Mouse (Mus musculus) heart, postnatal 14 days (tissue): ENCODE results near the gene Gm49405. TPM values are rescaled to one million over a fixed set of nuclear protein-coding genes. Genes with fewer than 3 reads are reported as not detected.
A peak's percentile ranks its signal among the peaks of the same experiment; 100 is the strongest.
"Not testable (repeated sequence)": the region's sequence is repeated elsewhere in the genome, so short reads cannot be mapped to it uniquely, and the experiment has no call there.

Experiments
- DNase-seq, 2 experiments: peaks; one replicate each; pipeline ENCODE4 v3.0.0; 2021 to 2022
- intact Hi-C: fragments of 180-260 bp; cut with DNase I; formaldehyde crosslinking; loops from one replicate; pipeline ENCODE4 v1.15.1; 2025
- total RNA-seq, 2 experiments: library from RNA; stranded (reverse); gene quantifications; 2 replicates each; pipeline ENCODE4 v1.2.3; 2021

Gene Gm49405
- total RNA-seq, 2 experiments from 2014 or later = 2.0 to 2.6 TPM

GRCm38 (mm10) chr19:4045966-4046865 is 45.8 kb downstream of the Gm49405 start, which contains the start of gene Gstp2:
Gstp2 (minus strand) TSS chr19:4046023.
- intact Hi-C loops = no loop called here
- peak; percentile 74 to 81 for DNase-seq

DNA sequence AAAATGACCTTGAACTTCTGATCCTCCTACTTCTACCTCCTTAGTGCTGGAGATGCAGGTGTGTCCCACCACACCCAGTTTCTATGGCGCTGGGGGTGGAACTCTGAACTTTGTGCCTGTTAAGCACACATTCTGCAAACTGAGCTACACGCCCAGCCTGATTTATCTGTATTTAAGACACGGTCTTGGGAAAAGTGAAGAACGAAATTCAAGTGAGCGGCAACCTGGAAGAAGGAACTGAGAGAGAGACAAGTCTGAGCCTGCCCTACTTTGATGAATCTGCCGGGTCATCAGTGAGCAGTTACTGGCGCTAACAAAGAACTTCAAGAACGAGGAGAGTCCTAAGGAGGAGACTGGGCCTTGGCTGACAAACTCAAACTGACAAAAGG is 46.4 kb downstream of the Gm49405 start:
- no peak for DNase-seq
- intact Hi-C loops = no loop called here

DNA sequence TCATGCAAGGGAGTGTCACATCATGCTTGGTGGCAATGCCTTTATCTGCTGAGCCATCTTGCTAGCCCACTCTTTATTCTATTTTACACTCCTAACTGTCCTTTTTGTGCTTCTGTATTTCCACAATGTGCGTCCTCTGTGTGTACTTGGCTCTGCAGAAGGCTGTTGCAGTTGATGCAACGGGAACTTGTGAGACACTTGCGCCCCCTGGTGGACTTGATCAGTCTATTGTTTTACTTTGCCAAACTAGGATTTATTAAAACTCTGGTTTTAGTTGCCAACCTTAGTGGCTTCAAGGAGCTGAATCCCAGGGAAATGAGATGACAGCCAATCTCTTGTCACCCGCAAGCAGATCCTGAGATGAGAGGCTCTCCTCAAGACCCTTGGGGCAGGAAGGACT is 47.4 kb downstream of the Gm49405 start:
- peak; percentile 81 to 90 for DNase-seq
- intact Hi-C loops = loop anchor here (1.0 kb wide), 1 partner anchor 29 kb away; no protein-coding TSS in a partner anchor

DNA sequence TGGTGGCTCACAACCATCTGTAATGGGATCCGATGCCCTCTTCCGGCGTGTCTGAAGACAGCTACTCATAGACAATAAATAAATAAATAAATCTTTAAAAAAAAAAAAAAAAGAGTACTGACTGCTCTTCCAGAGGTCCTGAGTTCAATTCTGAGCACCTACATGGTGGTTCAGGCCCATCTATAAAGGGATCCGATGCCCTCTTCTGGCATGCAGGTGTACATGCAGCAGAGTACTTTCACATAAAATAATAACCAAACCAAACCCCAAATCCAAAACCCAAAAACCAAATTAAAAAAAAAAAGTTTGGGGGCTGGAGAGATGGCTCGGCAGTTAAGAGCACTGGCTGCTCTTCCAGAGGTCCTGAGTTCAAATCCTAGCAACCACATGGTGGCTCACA is 48.6 kb downstream of the Gm49405 start:
- intact Hi-C loops, DNase-seq: not testable (repeated sequence)

GRCm38 (mm10) chr19:4051016-4051415 is 50.6 kb downstream of the Gm49405 start:
- intact Hi-C loops = loop anchor here (5.0 kb wide), 1 partner anchor 176 kb away; no protein-coding TSS in a partner anchor
- DNase-seq = no peak

DNA sequence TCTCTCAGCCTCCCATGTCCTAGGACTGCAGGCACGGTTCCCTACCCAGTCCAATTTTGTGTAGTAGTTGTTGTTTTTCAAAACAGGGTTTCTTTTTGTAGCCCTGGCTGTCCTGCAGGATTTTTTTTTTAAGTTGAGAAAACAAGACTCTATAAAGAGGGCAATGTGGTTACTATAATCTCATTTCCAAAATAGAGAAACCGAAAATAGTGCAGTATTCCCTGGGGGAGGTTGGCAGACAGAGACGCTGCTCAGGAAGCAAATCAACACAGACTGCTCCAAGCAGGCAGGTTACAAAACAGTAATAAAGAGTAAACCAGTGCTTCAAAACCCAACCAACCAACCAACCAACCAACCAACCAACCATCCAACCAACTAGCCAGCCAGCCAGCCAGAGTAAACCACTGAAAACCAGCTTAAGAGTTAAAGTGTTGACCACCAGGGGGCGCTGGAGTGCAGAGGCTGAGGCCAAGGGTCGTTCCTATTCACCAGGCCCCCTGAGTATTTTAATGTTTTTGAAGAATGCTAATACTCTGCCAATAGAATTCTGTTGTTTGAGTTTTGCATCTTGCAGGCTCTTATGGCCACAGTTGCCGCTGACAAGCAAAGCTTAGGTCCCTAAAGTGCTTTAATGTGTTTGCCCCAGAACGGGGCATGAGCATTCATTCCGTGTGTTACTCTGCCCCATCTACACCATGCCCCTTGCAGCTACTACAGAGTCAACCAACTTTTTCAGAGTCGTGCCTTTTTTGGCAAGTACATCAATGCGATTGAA is 51.5 kb downstream of the Gm49405 start:
- intact Hi-C loops = loop anchor here (2.0 to 5.0 kb wide), 2 partner anchors 29 to 175 kb away; partner anchors contain the start of gene Cabp2
- DNase-seq = peak; percentile 75 to 83

DNA sequence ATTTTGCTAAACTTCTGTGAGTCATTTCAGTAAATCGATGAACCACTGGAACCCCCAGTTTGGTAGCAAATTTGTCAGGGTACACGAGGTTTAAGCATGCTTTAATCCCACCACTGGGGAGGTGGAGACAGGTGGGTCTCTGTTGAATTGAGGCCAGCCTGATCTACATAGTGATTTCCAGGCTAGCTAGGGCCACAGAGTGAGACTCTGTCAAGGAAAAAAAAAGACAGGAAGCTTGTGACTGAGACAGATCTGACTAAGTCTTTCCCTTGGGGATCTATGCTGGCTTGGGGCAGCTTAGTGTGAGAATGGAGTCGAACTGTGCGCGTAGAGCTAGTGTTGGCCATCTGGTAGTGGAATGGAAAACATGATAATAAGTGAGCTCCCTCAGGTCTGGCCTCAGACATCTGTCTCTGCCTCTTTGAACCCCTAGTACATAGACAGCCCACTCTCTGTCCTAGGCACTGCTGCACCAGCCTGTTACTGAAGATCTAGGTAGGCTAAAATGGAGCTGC is 52.1 kb downstream of the Gm49405 start:
- intact Hi-C loops = loop anchor here (2.0 to 5.0 kb wide), 2 partner anchors 28 to 175 kb away; partner anchors contain the start of gene Cabp2
- DNase-seq = no peak

- intact Hi-C loops = loop anchor here (5.0 kb wide), 1 partner anchor 173 kb away; no protein-coding TSS in a partner anchor
- no peak for DNase-seq
Measured at GRCm38 (mm10) chr19:4054613-4055012, 54.2 kb downstream of the Gm49405 start.

Other genes starting within 250 kb of the Gm49405 start
- gene Kmt5b, start 233.2 kb upstream of the Gm49405 start, total RNA-seq = 10 to 100 TPM; 35.3 to 40.1 TPM
- 10 to 100 TPM; 15.1 to 15.7 TPM for gene Chka, start 148.9 kb upstream of the Gm49405 start, total RNA-seq
- 10 to 100 TPM; 16.0 to 20.4 TPM for gene Tcirg1, start 93.5 kb upstream of the Gm49405 start, total RNA-seq
- 100 to 1,000 TPM; 438 to 441 TPM for gene Ndufs8, start 87.9 kb upstream of the Gm49405 start, total RNA-seq
- 1 to 10 TPM; 2.6 to 3.2 TPM for gene Aldh3b1, start 70.8 kb upstream of the Gm49405 start, total RNA-seq
- gene Unc93b1, start 65.4 kb upstream of the Gm49405 start, total RNA-seq = 10 to 100 TPM; 21.7 to 21.9 TPM
- under 1 TPM; 0.12 to 0.31 TPM for gene Aldh3b3, start 42.0 kb upstream of the Gm49405 start, total RNA-seq
- gene Aldh3b2, start 28.3 kb upstream of the Gm49405 start, total RNA-seq = under 1 TPM; 0.57 to 0.59 TPM
- gene Acy3, start 14.1 kb upstream of the Gm49405 start, total RNA-seq = 10 to 100 TPM; 11.7 to 15.2 TPM
- gene Tbx10, start 7.9 kb upstream of the Gm49405 start, total RNA-seq = not detected
- gene Nudt8, start within 50 bp of the Gm49405 start, total RNA-seq = 10 to 100 TPM; 66.8 to 69.4 TPM
- gene Doc2g, start 2.7 kb downstream of the Gm49405 start, total RNA-seq = 10 to 100 TPM; 73.8 to 83.6 TPM
- gene Ndufv1, start 12.2 kb downstream of the Gm49405 start, total RNA-seq = 1,000 to 10,000 TPM; 1,061 to 1,067 TPM
- 100 to 1,000 TPM; 257 to 271 TPM for gene Gstp1, start 37.4 kb downstream of the Gm49405 start, total RNA-seq
- 10 to 100 TPM; 80.8 to 90.7 TPM for gene Gstp2, start 45.4 kb downstream of the Gm49405 start, total RNA-seq
- gene Gstp3, start 58.9 kb downstream of the Gm49405 start, total RNA-seq = not detected
- not detected for gene Cabp2, start 81.0 kb downstream of the Gm49405 start, total RNA-seq
- gene Cdk2ap2, start 96.6 kb downstream of the Gm49405 start, total RNA-seq = 10 to 100 TPM; 24.2 to 27.5 TPM
- 10 to 100 TPM; 25.0 to 26.4 TPM for gene Pitpnm1, start 99.4 kb downstream of the Gm49405 start, total RNA-seq
- gene Aip, start 125.2 kb downstream of the Gm49405 start, total RNA-seq = 10 to 100 TPM; 47.0 to 60.6 TPM
- gene Gpr152, start 139.2 kb downstream of the Gm49405 start, total RNA-seq = not detected
- not detected for gene Cabp4, start 143.4 kb downstream of the Gm49405 start, total RNA-seq
- 10 to 100 TPM; 61.9 to 70.9 TPM for gene Coro1b, start 148.0 kb downstream of the Gm49405 start, total RNA-seq
- 1 to 10 TPM; 3.2 to 6.7 TPM for gene Ptprcap, start 153.0 kb downstream of the Gm49405 start, total RNA-seq
- 10 to 100 TPM; 21.6 to 23.6 TPM for gene Rps6kb2, start 162.7 kb downstream of the Gm49405 start, total RNA-seq
- gene Carns1, start 174.9 kb downstream of the Gm49405 start, total RNA-seq = 10 to 100 TPM; 36.1 to 43.3 TPM
- gene Tbc1d10c, start 190.7 kb downstream of the Gm49405 start, total RNA-seq = 1 to 10 TPM; 4.0 to 7.5 TPM
- 100 to 1,000 TPM; 368 to 404 TPM for gene Ppp1ca, start 191.4 kb downstream of the Gm49405 start, total RNA-seq
- gene Rad9a, start 201.0 kb downstream of the Gm49405 start, total RNA-seq = 1 to 10 TPM; 4.7 to 5.0 TPM
- 1 to 10 TPM; 1.6 to 2.0 TPM for gene Clcf1, start 213.6 kb downstream of the Gm49405 start, total RNA-seq
- not detected for gene AC109138.7, start 213.7 kb downstream of the Gm49405 start, total RNA-seq
- gene Pold4, start 231.3 kb downstream of the Gm49405 start, total RNA-seq = 10 to 100 TPM in 1 of 2 experiments, 1 to 10 TPM in 1; 9.5 to 10.8 TPM